Mouse (Mus musculus): ENCODE measurements at regions not wholly inside any gene's neighbourhood (a gene's known extent, or its start where the extent isn't known, plus 50 kb on each side); places are given as distances from the start of the nearest gene placed in this dataset.

DNA sequence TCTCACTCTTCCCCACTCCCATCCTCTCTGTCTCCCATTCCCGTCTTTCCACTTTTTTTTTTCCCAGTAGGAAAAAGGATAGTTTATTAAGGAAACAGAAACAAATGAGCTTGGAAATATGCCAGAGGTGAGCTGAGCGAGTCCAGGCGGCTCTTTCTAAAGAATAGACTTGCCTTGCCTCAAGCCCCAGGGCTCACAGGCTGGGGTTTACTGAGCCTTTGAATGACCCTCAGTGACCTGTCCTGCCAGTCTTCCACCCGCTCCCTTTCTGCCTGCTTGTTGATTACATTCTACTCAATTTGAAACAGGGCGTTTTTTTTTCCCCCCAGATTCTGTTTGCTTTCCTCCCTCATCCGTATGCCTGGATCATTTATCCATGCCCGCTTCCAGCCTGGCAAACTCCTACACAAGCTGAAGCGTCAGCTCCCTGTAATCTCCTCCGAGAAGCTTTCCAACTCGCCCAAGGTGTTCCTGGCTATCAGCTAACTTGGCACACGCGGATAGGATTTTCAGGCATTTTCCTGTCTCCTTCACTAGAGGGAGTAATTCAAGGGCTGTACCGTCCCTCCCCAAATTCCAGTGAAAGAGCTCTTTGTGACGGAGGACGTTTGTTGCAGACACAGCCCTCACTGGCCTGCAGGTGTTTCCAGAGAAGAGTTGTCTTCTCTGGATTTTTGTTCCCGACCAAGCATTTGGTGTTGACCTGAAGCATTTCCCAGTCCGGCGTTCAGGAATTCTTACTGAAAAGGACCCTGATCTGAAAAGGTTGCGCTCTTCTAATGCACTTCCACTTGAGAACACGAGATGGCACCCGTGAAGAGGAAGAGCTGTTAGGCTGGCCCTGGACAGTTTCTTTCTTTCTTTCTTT lies 59.9 kb upstream of the Zfand6 start:
- TF ChIP-seq CTCF (IDR thresholded peaks at IDR 0.05; ENCODE audit: low read depth), result peak; percentile 52
- no peak for TF ChIP-seq EP300 (IDR thresholded peaks at IDR 0.05; ENCODE audit: low read depth)

Data from liver, postnatal 0 days (tissue).